In genomic region chr1:130387282-130387681, GRCm38 (mm10) we compare ENCODE assay signal across 28 mouse cellular contexts. TPM values are rescaled to one million over a fixed set of nuclear protein-coding genes. Genes with fewer than 3 reads are reported as not detected.
"Had no signal": no experiment of that assay in that cellular context is flagged by ENCODE, and none has a peak within 500 bp of the region (broad histone marks: within the 10 kb centered on the region; RNA-seq: fewer than 3 reads in every experiment).

No protein-coding gene starts in this region.

RNA-seq across cellular contexts. Expression of gene Cd55b, which starts 35.5 kb away (rescaled TPM):
- total RNA-seq: granulocyte monocyte progenitor cell, adult 5-6 weeks; heart, adult 2 months; heart, postnatal 14 days; hematopoietic stem cell, adult 5-6 weeks; hindbrain, postnatal 0 days; layer of hippocampus, adult 18-20 months; layer of hippocampus, adult 8-10 months; left cerebral cortex, adult 18-20 months; left cerebral cortex, postnatal 10 days; left cerebral cortex, postnatal 25 days; left cerebral cortex, postnatal 4 days had no signal
- polyA plus RNA-seq: heart, adult 2 months; heart, embryonic 11.5 days; heart, embryonic 13.5 days; heart, embryonic 15.5 days; hindbrain, embryonic 11.5 days; hindbrain, embryonic 13.5 days; hindbrain, embryonic 15.5 days; hindbrain, postnatal 0 days; intestine, embryonic 14.5 days; intestine, embryonic 16.5 days; kidney, adult 2 months; kidney, embryonic 15.5 days; kidney, postnatal 0 days; limb, embryonic 11.5 days; limb, embryonic 13.5 days; limb, embryonic 15.5 days; liver, embryonic 11.5 days; liver, embryonic 13.5 days; liver, embryonic 15.5 days had no signal
